Mouse (Mus musculus) cortical plate, adult 2 months (tissue): ENCODE results near the gene Fhit. TPM values are rescaled to one million over a fixed set of nuclear protein-coding genes. Genes with fewer than 3 reads are reported as not detected.

Experiments used
- H3K27ac ChIP-seq: fragments of 200-500 bp; 2 replicates; pipeline ENCODE4 v1.5.1; 2012; ENCODE audit warnings: low read length, control low read depth, inconsistent platforms; ENCODE audit not compliant: insufficient read depth
- H3K4me1 ChIP-seq: fragments of 200-500 bp; 2 replicates; pipeline ENCODE4 v1.6.1; 2011; ENCODE audit warnings: low read length; ENCODE audit not compliant: control insufficient read depth, insufficient read depth
- H3K4me3 ChIP-seq: fragments of 200-500 bp; 2 replicates; pipeline ENCODE4 v1.5.1; 2011; ENCODE audit warnings: mild to moderate bottlenecking, low read length, control low read depth; ENCODE audit not compliant: insufficient read depth
- CTCF ChIP-seq: fragments of 200-500 bp; IDR thresholded peaks from 2 replicates; pipeline ENCODE4 v1.5.1; 2011; ENCODE audit warnings: mild to moderate bottlenecking, control low read depth, low read length; ENCODE audit not compliant: insufficient read depth; ENCODE audit errors: extremely low read depth
- POLR2A ChIP-seq: fragments of 200-500 bp; IDR thresholded peaks from 2 replicates; pipeline ENCODE4 v1.6.1; 2011; ENCODE audit warnings: mild to moderate bottlenecking, low read length, control low read depth; ENCODE audit not compliant: insufficient read depth; ENCODE audit errors: extremely low read depth
- polyA plus RNA-seq: library from polyadenylated mRNA; depleted of rRNA; stranded (reverse); fragments of >200 nt; gene quantifications from 2 replicates; pipeline ENCODE4 v1.2.3, GENCODE M21; 2012; rRNA removed

The Fhit gene
- polyA plus RNA-seq, 1 experiment, result 7.7 TPM

- Histone ChIP-seq H3K4me3 (no peak overlapping the region), H3K4me1 (no peaks in the 10 kb centered on the region; the same call in 1 of the 2 replicates), H3K27ac (no peak overlapping the region)
- TF ChIP-seq CTCF (no peak), POLR2A (no peak)
These were observed 1578.3 kb downstream of the Fhit start for GRCm38 (mm10) chr14:9583227-9584155.

- Histone ChIP-seq H3K4me3 (no peak overlapping the region), H3K4me1 (no peaks in the 10 kb centered on the region), H3K27ac (no peak overlapping the region)
- TF ChIP-seq POLR2A (no peak), CTCF (no peak)
These were observed 1605.5 kb downstream of the Fhit start for GRCm38 (mm10) chr14:9556333-9556732.

- H3K4me3 ChIP-seq, result no peak overlapping the region
- TF ChIP-seq CTCF, result no peak
- no peak for TF ChIP-seq POLR2A
- no peaks in the 10 kb centered on the region for H3K4me1 ChIP-seq
- H3K27ac ChIP-seq, result no peak overlapping the region
These were observed 1606.0 kb downstream of the Fhit start for GRCm38 (mm10) chr14:9555807-9556206.

GRCm38 (mm10) chr14:9552149-9552548 is 1609.7 kb downstream of the Fhit start:
- no peak for TF ChIP-seq POLR2A
- TF ChIP-seq CTCF, result no peak
- H3K27ac ChIP-seq, result no peak overlapping the region
- no peaks in the 10 kb centered on the region for H3K4me1 ChIP-seq
- no peak overlapping the region for H3K4me3 ChIP-seq

- peak overlapping the region; percentile 53 for H3K27ac ChIP-seq
- TF ChIP-seq POLR2A (no peak), CTCF (no peak)
- H3K4me3 ChIP-seq, result no peak overlapping the region
- no peaks in the 10 kb centered on the region; the same call in 1 of the 2 replicates for H3K4me1 ChIP-seq
These were observed 1613.9 kb downstream of the Fhit start for GRCm38 (mm10) chr14:9547952-9548351.

GRCm38 (mm10) chr14:9544364-9544763 is 1617.5 kb downstream of the Fhit start:
- TF ChIP-seq POLR2A (no peak), CTCF (no peak)
- H3K4me3 ChIP-seq, result no peak overlapping the region
- no peaks in the 10 kb centered on the region; the same call in 1 of the 2 replicates for H3K4me1 ChIP-seq
- no peak overlapping the region for H3K27ac ChIP-seq

- Histone ChIP-seq H3K4me1 (no peaks in the 10 kb centered on the region), H3K27ac (no peak overlapping the region), H3K4me3 (no peak overlapping the region)
- TF ChIP-seq CTCF, result no peak
- no peak for TF ChIP-seq POLR2A
These were observed 1626.3 kb downstream of the Fhit start for GRCm38 (mm10) chr14:9535491-9535890.

- TF ChIP-seq POLR2A (no peak), CTCF (no peak)
- Histone ChIP-seq H3K4me3 (no peak overlapping the region), H3K27ac (no peak overlapping the region), H3K4me1 (no peaks in the 10 kb centered on the region)
These were observed 1632.6 kb downstream of the Fhit start for GRCm38 (mm10) chr14:9529247-9529646.

GRCm38 (mm10) chr14:9526136-9526535 is 1635.7 kb downstream of the Fhit start:
- no peak for TF ChIP-seq CTCF
- no peak for TF ChIP-seq POLR2A
- no peak overlapping the region for H3K4me3 ChIP-seq
- H3K4me1 ChIP-seq, result no peaks in the 10 kb centered on the region
- no peak overlapping the region for H3K27ac ChIP-seq

- no peak overlapping the region for H3K4me3 ChIP-seq
- H3K4me1 ChIP-seq, result no peaks in the 10 kb centered on the region; the same call in 1 of the 2 replicates
- no peak overlapping the region for H3K27ac ChIP-seq
- TF ChIP-seq CTCF (no peak), POLR2A (no peak)
These were observed 1644.2 kb downstream of the Fhit start for GRCm38 (mm10) chr14:9517651-9518050.

GRCm38 (mm10) chr14:9509678-9510077 is 1652.2 kb downstream of the Fhit start:
- Histone ChIP-seq H3K4me1 (peaks cover 2% of the 10 kb centered on the region; the same call in 1 of the 2 replicates), H3K4me3 (no peak overlapping the region), H3K27ac (no peak overlapping the region)
- TF ChIP-seq CTCF (no peak), POLR2A (no peak)

Other genes with a start within 250 kb of the Fhit start
- gene Gm3839, start 194.7 kb upstream of the Fhit start, polyA plus RNA-seq, result 1.2 and 1.3 TPM in 2 replicates